Mouse (Mus musculus): ENCODE measurements around the gene Plb1. TPM values are rescaled to one million over a fixed set of nuclear protein-coding genes. Genes with fewer than 3 reads are reported as not detected.

Gene Plb1
- total RNA-seq, 2 experiments from 2014 or later, result 1.8 to 5.2 TPM

GRCm38 (mm10) chr5:32239337-32239736, 6.8 kb downstream of the Plb1 start:
- no peak for DNase-seq (ENCODE audit: extremely low spot score in 1 of 2, low spot score in 2 of 2)
- intact Hi-C loops (cut with DNase I), result no loop called here

DNA sequence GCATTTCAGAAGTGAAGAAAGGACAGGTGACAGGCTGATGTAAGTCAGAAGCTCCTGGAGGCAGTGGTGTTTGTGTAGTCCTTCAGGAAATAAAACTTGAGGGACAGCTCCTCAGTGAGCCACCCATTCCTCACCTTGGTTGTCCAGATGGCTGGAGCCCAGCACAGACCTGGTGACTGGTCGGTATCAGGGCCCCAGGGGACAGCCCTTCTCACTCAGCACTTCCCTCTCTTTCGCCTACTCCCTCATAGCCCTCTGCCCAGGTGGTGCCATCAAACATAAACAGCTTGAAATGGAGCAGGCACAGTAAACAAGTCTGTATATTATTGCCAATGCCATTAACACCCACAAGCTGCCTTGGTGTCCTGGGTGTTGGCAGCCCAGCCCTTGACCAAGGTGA, 8.2 kb downstream of the Plb1 start:
- intact Hi-C loops (cut with DNase I), result no loop called here
- no peak for DNase-seq (ENCODE audit: extremely low spot score in 1 of 2, low spot score in 2 of 2)

GRCm38 (mm10) chr5:32243286-32243885, 10.9 kb downstream of the Plb1 start:
- intact Hi-C loops (cut with DNase I), result no loop called here

DNA sequence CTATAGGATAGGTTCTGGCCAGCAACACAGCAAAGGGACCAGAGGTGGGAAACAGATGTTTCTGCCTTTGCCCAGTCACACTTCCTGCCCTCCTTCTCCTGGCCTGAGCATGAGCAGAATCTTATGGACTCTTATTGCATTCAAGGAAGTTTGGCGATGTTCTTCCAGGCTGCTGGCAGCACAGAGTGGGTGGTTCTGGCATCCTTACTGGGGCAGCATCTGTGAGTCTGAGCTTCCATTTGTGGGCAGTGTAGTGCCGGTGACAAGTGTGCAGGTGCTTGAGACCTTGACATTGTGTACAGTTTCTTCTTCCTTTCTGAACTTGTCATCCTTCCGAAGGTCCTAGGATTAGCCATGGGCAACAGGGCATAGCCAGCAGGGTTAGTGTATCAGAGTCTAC, 12.9 kb downstream of the Plb1 start:
- DNase-seq (ENCODE audit: extremely low spot score in 1 of 2, low spot score in 2 of 2), result no peak
- intact Hi-C loops (cut with DNase I), result no loop called here

More at GRCm38 (mm10) chr5:32243286-32243885, 10.9 kb downstream of the Plb1 start:
- DNase-seq (ENCODE audit: extremely low spot score in 1 of 2, low spot score in 2 of 2), result no peak

DNA sequence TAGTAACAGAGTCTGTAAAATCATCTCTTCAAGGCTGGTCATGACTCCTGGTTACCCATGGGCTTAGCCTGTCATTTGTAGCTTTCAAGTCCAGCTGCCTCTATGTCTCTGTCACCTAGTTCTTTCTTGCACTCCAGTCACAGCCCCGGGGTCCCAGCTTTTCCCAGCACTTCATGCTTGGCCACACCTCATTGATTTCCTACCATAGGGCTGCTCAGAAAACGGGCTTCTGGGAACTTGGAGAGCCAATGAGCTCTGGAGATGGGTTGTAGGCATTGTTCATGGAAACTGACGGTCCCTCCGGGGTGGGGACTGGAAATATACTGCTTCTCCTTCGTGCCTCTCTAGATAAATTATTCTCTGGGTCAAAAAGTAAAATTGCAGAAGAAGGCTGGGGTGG, 28.2 kb downstream of the Plb1 start:
- no peak for DNase-seq (ENCODE audit: extremely low spot score in 1 of 2, low spot score in 2 of 2)
- intact Hi-C loops (cut with DNase I), result no loop called here

DNA sequence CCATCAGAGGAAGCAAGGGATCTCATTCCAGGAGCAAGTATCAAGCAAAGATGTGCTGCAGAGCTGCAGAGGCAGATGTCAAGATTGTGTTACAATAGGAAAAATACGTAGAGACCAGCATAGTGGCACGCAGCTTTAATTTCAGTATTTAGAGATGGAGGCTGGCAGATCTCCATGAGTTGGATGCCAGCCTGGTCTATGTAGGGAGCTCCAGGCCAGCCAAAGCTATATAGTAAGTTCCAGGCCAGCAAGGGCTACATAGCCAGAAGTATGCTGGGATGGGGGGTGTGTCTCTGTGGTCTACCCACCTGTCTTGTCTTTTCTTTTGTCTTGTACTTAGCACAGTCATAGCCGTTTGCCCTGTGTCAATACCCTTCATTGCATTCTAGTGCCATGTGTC, 28.7 kb downstream of the Plb1 start:
- intact Hi-C loops (cut with DNase I), result no loop called here
- no peak for DNase-seq (ENCODE audit: extremely low spot score in 1 of 2, low spot score in 2 of 2)

DNA sequence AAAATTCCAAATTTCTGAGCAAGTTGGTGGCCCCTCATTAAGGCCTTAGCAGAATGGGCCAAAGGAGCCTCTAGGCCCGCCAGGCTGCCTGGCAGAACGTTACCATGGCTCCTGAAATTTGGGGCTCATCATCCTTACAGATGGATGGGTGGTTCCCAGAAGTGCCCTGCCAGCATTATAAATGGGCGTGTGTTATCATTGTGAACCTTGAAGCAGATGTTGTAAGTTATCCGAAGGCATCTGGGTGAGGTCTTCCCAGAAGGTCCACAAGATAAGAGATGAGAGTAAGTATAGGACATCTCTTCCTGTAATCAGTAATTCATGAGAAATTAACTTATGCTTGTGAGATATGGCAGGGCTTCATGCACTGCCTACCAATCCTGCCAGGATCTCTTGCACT, 30.0 kb downstream of the Plb1 start:
- intact Hi-C loops (cut with DNase I), result no loop called here
- DNase-seq (ENCODE audit: extremely low spot score in 1 of 2, low spot score in 2 of 2), result no peak

DNA sequence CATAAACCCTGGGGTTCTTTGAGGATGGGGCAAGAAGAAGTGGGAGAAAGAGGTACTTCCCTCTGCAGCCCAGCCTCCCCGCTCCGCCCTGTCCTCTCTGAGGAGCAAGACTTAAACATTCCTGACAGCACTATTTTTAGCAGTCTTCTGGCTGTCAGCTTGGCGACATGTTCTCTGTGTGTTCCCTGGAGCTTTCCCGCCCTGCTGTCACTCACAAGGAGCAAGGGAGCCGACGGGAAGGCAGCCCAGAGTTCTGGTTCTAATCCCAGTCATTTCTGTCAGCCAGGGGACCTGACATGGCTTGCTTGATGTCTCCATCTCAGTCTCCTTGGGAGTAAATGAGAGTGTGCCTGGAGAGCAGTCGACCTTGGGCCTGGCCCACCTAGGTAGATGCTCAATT, 40.0 kb downstream of the Plb1 start:
- intact Hi-C loops (cut with DNase I), result no loop called here
- DNase-seq (ENCODE audit: extremely low spot score in 1 of 2, low spot score in 2 of 2), result peak; percentile 7 to 33

DNA sequence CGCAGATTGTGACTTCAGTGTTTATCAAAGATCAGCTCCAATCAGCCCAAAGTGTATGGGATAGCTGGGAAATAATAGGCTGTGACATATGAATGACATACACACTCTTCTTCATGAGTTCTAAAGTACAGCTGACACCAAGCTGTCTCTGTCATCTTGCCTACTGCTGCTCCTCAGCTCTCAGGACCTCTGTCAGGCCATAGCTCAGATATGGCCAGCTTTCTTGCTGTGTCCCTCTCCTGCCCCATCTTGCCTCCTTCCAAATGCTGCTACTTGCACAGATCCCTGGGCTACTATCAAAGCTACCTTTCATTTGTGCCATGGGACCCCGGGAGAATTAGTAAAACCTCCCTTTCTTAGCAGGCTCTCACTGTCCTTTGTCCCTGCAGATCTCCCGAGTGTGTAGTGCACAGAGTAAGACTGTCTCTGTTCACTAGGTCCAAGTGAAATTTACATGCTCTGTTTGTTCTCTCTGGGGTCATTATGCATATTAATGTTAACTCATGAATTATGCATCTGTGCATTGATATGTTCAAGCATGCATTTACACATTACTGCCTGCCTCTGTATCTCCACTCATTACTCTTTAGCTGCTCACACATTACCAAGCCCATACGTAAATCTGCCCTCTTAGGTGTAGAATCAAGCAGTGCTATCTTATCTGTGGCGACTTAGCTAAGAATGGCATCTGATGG, 45.6 kb downstream of the Plb1 start:
- intact Hi-C loops (cut with DNase I), result no loop called here
- DNase-seq (ENCODE audit: extremely low spot score in 1 of 2, low spot score in 2 of 2), result no peak

DNA sequence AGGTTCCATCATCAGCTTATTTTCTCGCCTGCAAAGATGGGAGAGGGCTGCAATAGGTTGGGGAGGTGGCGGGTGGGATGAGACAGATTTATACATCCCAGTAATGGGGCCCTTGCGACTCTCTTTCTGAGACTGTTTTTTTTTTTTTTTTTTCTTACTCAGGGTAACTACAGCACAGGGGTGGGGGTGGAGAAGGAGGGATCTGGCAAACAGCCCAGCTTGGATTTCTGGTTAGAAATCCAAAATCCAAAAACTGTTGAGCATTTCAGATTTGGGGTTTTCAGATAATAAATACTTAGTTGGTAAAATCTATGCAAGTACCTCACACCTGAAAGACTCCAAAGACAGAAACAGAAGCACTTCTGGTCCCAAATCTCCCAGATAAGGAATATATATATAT, 47.6 kb downstream of the Plb1 start:
- DNase-seq (ENCODE audit: extremely low spot score in 1 of 2, low spot score in 2 of 2), result no peak
- intact Hi-C loops (cut with DNase I), result no loop called here

DNA sequence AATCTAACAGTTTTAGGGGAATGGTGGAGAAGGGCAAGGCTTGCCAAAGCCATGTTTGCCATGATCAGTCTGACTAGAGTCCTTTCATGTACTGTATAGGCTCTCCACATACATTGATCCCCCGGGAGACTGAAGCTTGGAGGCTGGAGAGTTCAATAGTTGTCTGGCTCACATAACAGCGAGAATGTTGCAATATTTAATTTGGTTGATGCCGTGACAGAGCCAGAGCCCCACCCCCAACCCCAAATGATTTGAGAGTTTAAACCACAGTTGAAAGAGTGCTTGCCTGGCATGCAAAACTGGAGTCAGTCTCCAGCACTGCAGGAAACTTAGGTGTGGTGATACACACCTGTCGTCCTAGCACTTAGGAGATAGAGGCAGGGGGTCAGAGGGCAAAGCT, 49.8 kb downstream of the Plb1 start:
- no peak for DNase-seq (ENCODE audit: extremely low spot score in 1 of 2, low spot score in 2 of 2)

GRCm38 (mm10) chr5:32283457-32283856, 50.9 kb downstream of the Plb1 start:
- no peak for DNase-seq (ENCODE audit: extremely low spot score in 1 of 2, low spot score in 2 of 2)
- intact Hi-C loops (cut with DNase I), result no loop called here

More for the DNA sequence above, 49.8 kb downstream of the Plb1 start:
- intact Hi-C loops (cut with DNase I), result no loop called here

- intact Hi-C loops (cut with DNase I), result no loop called here
- no peak for DNase-seq (ENCODE audit: extremely low spot score in 1 of 2, low spot score in 2 of 2)
Observed at GRCm38 (mm10) chr5:32286315-32286714, 53.8 kb downstream of the Plb1 start.

DNA sequence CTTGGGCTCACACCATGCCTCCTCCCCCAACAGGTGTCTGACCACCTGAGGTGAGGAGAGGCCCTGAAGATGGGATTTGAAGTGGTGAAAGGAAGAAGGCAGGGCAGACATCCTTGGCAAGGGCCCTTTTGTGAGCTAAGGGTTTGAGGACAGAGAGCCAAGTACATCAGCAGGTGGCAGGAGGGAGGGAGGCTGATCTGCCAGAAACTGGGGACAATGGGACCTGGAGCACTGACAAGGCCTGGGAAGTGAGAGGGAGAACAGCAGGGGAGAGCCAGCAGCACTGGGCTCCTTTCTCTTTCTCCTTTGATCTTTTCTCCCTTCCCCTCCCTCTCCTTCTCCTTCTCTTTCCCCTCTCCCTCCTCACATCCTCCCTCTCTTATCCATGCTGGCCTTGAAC, 55.5 kb downstream of the Plb1 start:
- intact Hi-C loops (cut with DNase I), result no loop called here

GRCm38 (mm10) chr5:32291316-32291715, 58.8 kb downstream of the Plb1 start:
- intact Hi-C loops (cut with DNase I), result no loop called here

More for the DNA sequence above, 55.5 kb downstream of the Plb1 start:
- DNase-seq (ENCODE audit: extremely low spot score in 1 of 2, low spot score in 2 of 2), result no peak

DNA sequence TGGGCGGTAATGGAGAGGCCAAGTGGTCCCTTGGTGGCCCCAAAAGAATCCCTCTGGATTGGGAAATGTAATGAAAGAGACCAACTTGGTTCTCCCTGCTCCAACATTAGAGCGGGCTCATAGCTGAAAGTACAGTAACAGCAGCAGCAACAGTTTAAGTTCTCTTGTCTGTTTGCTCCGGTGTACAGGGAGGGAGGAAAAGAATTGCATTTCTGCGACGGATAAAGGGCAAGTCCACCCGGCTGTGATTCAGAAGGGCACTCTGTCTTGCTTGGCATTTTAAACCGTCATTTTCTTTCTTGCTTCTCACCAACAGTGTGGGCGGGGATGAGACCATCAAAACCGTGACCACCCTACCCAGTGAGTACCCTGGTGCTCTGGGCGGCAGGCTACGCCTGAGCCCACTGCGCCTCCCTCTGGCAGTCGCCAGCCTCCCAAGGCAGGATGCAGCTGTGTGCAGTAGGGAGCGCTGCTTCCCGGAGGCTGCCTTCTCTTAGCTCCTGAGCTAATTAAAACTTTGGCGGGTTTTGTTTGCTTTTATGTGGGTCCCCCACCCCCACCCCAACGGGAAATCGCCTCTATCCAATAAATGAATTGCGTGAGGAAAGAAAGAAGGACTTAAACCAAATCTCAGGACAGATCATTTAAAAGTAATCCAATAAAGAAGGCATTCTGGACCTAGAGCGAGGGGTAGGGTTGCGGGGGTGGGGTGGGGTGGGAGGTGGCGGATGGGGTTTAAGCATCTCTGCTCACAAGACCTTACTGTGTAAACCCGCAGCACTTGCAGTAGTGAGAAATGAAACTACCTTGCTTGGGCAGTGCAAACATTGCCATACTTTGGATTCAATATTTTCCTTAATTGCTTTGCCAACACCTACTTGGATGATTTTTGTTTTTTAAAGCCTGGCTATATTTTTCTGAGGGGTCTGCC, 70.7 kb downstream of the Plb1 start:
- intact Hi-C loops (cut with DNase I), result loop anchor here (5.0 kb wide), 1 partner anchor 741 kb away; no protein-coding TSS in a partner anchor
- peak; percentile 36 to 78 for DNase-seq (ENCODE audit: extremely low spot score in 1 of 2, low spot score in 2 of 2)

More at GRCm38 (mm10) chr5:32291316-32291715, 58.8 kb downstream of the Plb1 start:
- DNase-seq (ENCODE audit: extremely low spot score in 1 of 2, low spot score in 2 of 2), result no peak

DNA sequence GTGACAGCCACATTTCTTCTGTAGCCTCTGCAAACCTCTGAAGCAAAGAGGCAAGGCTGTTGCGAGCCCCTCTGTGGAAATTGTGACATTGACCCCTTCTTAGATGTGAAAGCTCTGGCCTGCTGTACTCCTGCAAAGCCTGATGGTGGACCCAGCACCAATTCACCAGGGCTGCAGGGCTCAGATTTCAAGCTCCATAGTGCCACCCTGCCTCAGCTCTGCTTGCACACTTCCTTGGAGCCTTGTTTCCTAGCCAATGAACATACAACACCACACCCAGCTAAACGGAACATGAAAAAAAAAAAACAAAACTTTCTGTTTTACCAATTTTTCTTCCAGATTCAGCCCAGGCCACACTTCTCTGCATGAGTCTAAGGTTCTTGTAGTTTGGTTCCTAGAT, 74.6 kb downstream of the Plb1 start:
- no peak for DNase-seq (ENCODE audit: extremely low spot score in 1 of 2, low spot score in 2 of 2)
- intact Hi-C loops (cut with DNase I), result no loop called here

DNA sequence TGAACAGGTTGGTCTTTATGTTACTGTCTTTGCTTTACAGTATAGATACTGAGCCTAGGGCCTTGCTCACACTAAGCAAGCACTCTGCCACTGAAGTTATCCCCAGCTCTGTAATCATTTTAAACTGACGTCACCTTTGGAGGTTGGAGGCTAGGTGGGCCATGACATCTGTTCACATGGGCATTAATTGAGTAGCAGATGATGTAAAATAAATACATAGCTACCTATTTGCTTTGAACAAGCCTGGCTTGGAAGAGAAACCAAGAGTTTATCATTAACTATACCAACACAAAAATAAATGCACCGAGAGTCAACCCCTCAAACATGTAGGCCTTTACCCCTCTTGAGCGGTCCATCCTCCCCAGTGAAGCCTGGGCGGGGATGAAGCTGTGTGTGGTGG, 76.1 kb downstream of the Plb1 start:
- intact Hi-C loops (cut with DNase I), result no loop called here
- no peak for DNase-seq (ENCODE audit: extremely low spot score in 1 of 2, low spot score in 2 of 2)

- DNase-seq (ENCODE audit: extremely low spot score in 1 of 2, low spot score in 2 of 2), result no peak
Observed at GRCm38 (mm10) chr5:32309714-32310113, 77.2 kb downstream of the Plb1 start.

DNA sequence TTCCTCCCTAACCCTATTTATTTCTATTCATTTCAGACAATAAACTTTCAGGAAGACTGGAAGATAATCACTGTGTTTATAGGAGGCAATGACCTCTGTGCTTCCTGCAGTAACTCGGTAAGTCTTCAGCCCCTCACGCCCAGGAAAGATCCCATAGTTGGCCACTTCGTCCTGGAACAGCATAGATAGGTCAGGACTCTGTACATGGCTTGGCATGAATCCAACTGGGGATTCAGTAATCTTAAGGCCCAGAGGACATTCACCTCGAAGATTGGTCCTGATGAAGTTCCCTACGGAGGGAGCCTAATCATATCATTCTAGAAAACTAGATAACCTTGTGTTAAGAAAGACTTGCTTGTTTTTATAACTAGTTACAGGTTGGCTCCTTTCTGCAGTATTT, 78.3 kb downstream of the Plb1 start:
- intact Hi-C loops (cut with DNase I), result no loop called here
- no peak for DNase-seq (ENCODE audit: extremely low spot score in 1 of 2, low spot score in 2 of 2)

More at GRCm38 (mm10) chr5:32309714-32310113, 77.2 kb downstream of the Plb1 start:
- intact Hi-C loops (cut with DNase I), result no loop called here

All from left cerebral cortex, postnatal 10 days (tissue).